Mouse (Mus musculus): ENCODE measurements at regions not wholly inside any gene's neighbourhood (a gene's known extent, or its start where the extent isn't known, plus 50 kb on each side); places are given as distances from the start of the nearest gene placed in this dataset.

GRCm38 (mm10) chr12:12497277-12497841 is 235.4 kb downstream of the Fam49a start:
- TF ChIP-seq CTCF (IDR thresholded peaks at IDR 0.05; ENCODE audit: low read depth) = no peak
- Histone ChIP-seq H3K4me1 (ENCODE audit: insufficient read depth) (no peaks in the 10 kb centered on the region), H3K9me3 (ENCODE audit: low read length) (no peaks in the 10 kb centered on the region), H3K27me3 (ENCODE audit: insufficient read depth, low read length) (no peaks in the 10 kb centered on the region), H3K4me2 (ENCODE audit: low read depth) (no peak overlapping the region), H3K27ac (ENCODE audit: low read depth, low read length) (no peak overlapping the region), H3K9ac (no peak overlapping the region), H3K36me3 (ENCODE audit: insufficient read depth) (no peaks in the 10 kb centered on the region), H3K4me3 (ENCODE audit: low read depth, low read length) (no peak overlapping the region)
- ATAC-seq (no peak), DNase-seq (no peak)
- 77% methylated on average over 6 of the region's 6 CpGs for WGBS

GRCm38 (mm10) chr12:12496593-12497141 is 234.7 kb downstream of the Fam49a start:
- no peaks in the 10 kb centered on the region for H3K36me3 ChIP-seq (ENCODE audit: insufficient read depth)
- H3K27ac ChIP-seq (ENCODE audit: low read depth, low read length) = no peak overlapping the region
- no peaks in the 10 kb centered on the region for H3K9me3 ChIP-seq (ENCODE audit: low read length)
- H3K9ac ChIP-seq = no peak overlapping the region
- WGBS = 69% methylated on average over 7 of the region's 7 CpGs
- DNase-seq = peak; percentile 37
- H3K4me1 ChIP-seq (ENCODE audit: insufficient read depth) = no peaks in the 10 kb centered on the region
- H3K4me3 ChIP-seq (ENCODE audit: low read depth, low read length) = no peak overlapping the region
- H3K27me3 ChIP-seq (ENCODE audit: insufficient read depth, low read length) = no peaks in the 10 kb centered on the region
- H3K4me2 ChIP-seq (ENCODE audit: low read depth) = no peak overlapping the region
- ATAC-seq = peak; percentile 58; the same call in 1 of the 2 replicates
- no peak for TF ChIP-seq CTCF (IDR thresholded peaks at IDR 0.05; ENCODE audit: low read depth)

GRCm38 (mm10) chr12:12490173-12490572 is 228.2 kb downstream of the Fam49a start:
- no peak overlapping the region for H3K4me3 ChIP-seq (ENCODE audit: low read depth, low read length)
- ATAC-seq (peak; percentile 34; the same call in 1 of the 2 replicates), DNase-seq (peak; percentile 25)
- no peak overlapping the region for H3K27ac ChIP-seq (ENCODE audit: low read depth, low read length)
- no peaks in the 10 kb centered on the region for H3K36me3 ChIP-seq (ENCODE audit: insufficient read depth)
- no peaks in the 10 kb centered on the region for H3K27me3 ChIP-seq (ENCODE audit: insufficient read depth, low read length)
- H3K4me1 ChIP-seq (ENCODE audit: insufficient read depth) = no peaks in the 10 kb centered on the region
- no peaks in the 10 kb centered on the region for H3K9me3 ChIP-seq (ENCODE audit: low read length)
- TF ChIP-seq CTCF (IDR thresholded peaks at IDR 0.05; ENCODE audit: low read depth) = no peak
- WGBS = 56% methylated on average over 1 of the region's 1 CpGs
- no peak overlapping the region for H3K9ac ChIP-seq
- no peak overlapping the region for H3K4me2 ChIP-seq (ENCODE audit: low read depth)

- H3K9ac ChIP-seq = no peak overlapping the region
- 78% methylated on average over 1 of the region's 1 CpGs for WGBS
- H3K36me3 ChIP-seq (ENCODE audit: insufficient read depth) = no peaks in the 10 kb centered on the region
- no peaks in the 10 kb centered on the region for H3K27me3 ChIP-seq (ENCODE audit: insufficient read depth, low read length)
- H3K9me3 ChIP-seq (ENCODE audit: low read length) = no peaks in the 10 kb centered on the region
- no peak overlapping the region for H3K27ac ChIP-seq (ENCODE audit: low read depth, low read length)
- no peak overlapping the region for H3K4me2 ChIP-seq (ENCODE audit: low read depth)
- H3K4me3 ChIP-seq (ENCODE audit: low read depth, low read length) = no peak overlapping the region
- ATAC-seq (no peak), DNase-seq (no peak)
- no peak for TF ChIP-seq CTCF (IDR thresholded peaks at IDR 0.05; ENCODE audit: low read depth)
- no peaks in the 10 kb centered on the region for H3K4me1 ChIP-seq (ENCODE audit: insufficient read depth)
Measured at GRCm38 (mm10) chr12:12488090-12488489, 226.2 kb downstream of the Fam49a start.

GRCm38 (mm10) chr12:12486656-12487356 is 224.9 kb downstream of the Fam49a start:
- no peak for ATAC-seq
- Histone ChIP-seq H3K27ac (ENCODE audit: low read depth, low read length) (no peak overlapping the region), H3K36me3 (ENCODE audit: insufficient read depth) (no peaks in the 10 kb centered on the region), H3K9me3 (ENCODE audit: low read length) (no peaks in the 10 kb centered on the region), H3K4me3 (ENCODE audit: low read depth, low read length) (no peak overlapping the region), H3K9ac (no peak overlapping the region), H3K4me2 (ENCODE audit: low read depth) (no peak overlapping the region), H3K27me3 (ENCODE audit: insufficient read depth, low read length) (no peaks in the 10 kb centered on the region), H3K4me1 (ENCODE audit: insufficient read depth) (no peaks in the 10 kb centered on the region)
- WGBS = 94% methylated on average over 1 of the region's 1 CpGs
- DNase-seq = no peak
- no peak for TF ChIP-seq CTCF (IDR thresholded peaks at IDR 0.05; ENCODE audit: low read depth)

GRCm38 (mm10) chr12:12484921-12485680 is 223.2 kb downstream of the Fam49a start:
- Histone ChIP-seq H3K27ac (ENCODE audit: low read depth, low read length) (no peak overlapping the region), H3K4me1 (ENCODE audit: insufficient read depth) (no peaks in the 10 kb centered on the region), H3K4me2 (ENCODE audit: low read depth) (no peak overlapping the region), H3K9me3 (ENCODE audit: low read length) (no peaks in the 10 kb centered on the region), H3K36me3 (ENCODE audit: insufficient read depth) (no peaks in the 10 kb centered on the region), H3K9ac (no peak overlapping the region), H3K4me3 (ENCODE audit: low read depth, low read length) (no peak overlapping the region), H3K27me3 (ENCODE audit: insufficient read depth, low read length) (no peaks in the 10 kb centered on the region)
- no peak for DNase-seq
- no peak for ATAC-seq
- 67% methylated on average over 9 of the region's 9 CpGs for WGBS
- TF ChIP-seq CTCF (IDR thresholded peaks at IDR 0.05; ENCODE audit: low read depth) = no peak

- ATAC-seq = no peak
- H3K4me1 ChIP-seq (ENCODE audit: insufficient read depth) = no peaks in the 10 kb centered on the region
- no peak for DNase-seq
- H3K27ac ChIP-seq (ENCODE audit: low read depth, low read length) = no peak overlapping the region
- no peak overlapping the region for H3K9ac ChIP-seq
- no peaks in the 10 kb centered on the region for H3K9me3 ChIP-seq (ENCODE audit: low read length)
- 93% methylated on average over 2 of the region's 2 CpGs for WGBS
- TF ChIP-seq CTCF (IDR thresholded peaks at IDR 0.05; ENCODE audit: low read depth) = no peak
- H3K27me3 ChIP-seq (ENCODE audit: insufficient read depth, low read length) = no peaks in the 10 kb centered on the region
- no peak overlapping the region for H3K4me2 ChIP-seq (ENCODE audit: low read depth)
- no peak overlapping the region for H3K4me3 ChIP-seq (ENCODE audit: low read depth, low read length)
- H3K36me3 ChIP-seq (ENCODE audit: insufficient read depth) = no peaks in the 10 kb centered on the region
Measured at GRCm38 (mm10) chr12:12480451-12480850, 218.5 kb downstream of the Fam49a start.

Measured in forebrain, postnatal 0 days (tissue).